Mouse (Mus musculus): Measurements from ENCODE around the gene Kcnj12.

Gene Kcnj12

GRCm38 (mm10) chr11:61111472-61111871 lies 89.1 kb downstream of the Kcnj12 start:
- DNase-seq: no peak

- no peak for DNase-seq
These were observed 90.1 kb downstream of the Kcnj12 start for GRCm38 (mm10) chr11:61112323-61112995.

- DNase-seq: no peak
These were observed 93.9 kb downstream of the Kcnj12 start for GRCm38 (mm10) chr11:61116226-61116625.

GRCm38 (mm10) chr11:61119996-61120583 lies 97.7 kb downstream of the Kcnj12 start:
- DNase-seq: no peak
